Mouse (Mus musculus) neural tube, embryonic 13.5 days (tissue): ENCODE measurements around the gene Lrrn4cl. TPM values are rescaled to one million over a fixed set of nuclear protein-coding genes. Genes with fewer than 3 reads are reported as not detected.
A peak's percentile ranks its signal among the peaks of the same experiment; 100 is the strongest.
"Not testable (repeated sequence)": the region's sequence is repeated elsewhere in the genome, so short reads cannot be mapped to it uniquely, and the experiment has no call there.

Experiments
- ATAC-seq: fragments of 200-750 bp; cut with Nextera tagmentation; 2 replicates; pipeline ENCODE4 v1.8.0; 2017; ENCODE audit warnings: low read depth, mild to moderate bottlenecking, moderate TSS enrichment, moderate library complexity
- H3K27ac ChIP-seq: fragments of 300-500 bp; sonication (generic); replicated peaks from 2 replicates; pipeline ENCODE4 v1.5.1; 2015; ENCODE audit warnings: moderate library complexity, mild to moderate bottlenecking, inconsistent platforms
- H3K27me3 ChIP-seq: fragments of 300-500 bp; sonication (generic); 2 replicates; pipeline ENCODE4 v1.6.1; 2015; ENCODE audit warnings: mild to moderate bottlenecking, inconsistent platforms
- H3K36me3 ChIP-seq: fragments of 300-500 bp; sonication (generic); 2 replicates; pipeline ENCODE4 v1.6.1; 2015; ENCODE audit warnings: mild to moderate bottlenecking, inconsistent platforms
- H3K4me1 ChIP-seq: fragments of 300-500 bp; sonication (generic); replicated peaks from 2 replicates; pipeline ENCODE4 v1.6.1; 2015; ENCODE audit warnings: inconsistent platforms
- H3K4me2 ChIP-seq: fragments of 300-500 bp; sonication (generic); 2 replicates; pipeline ENCODE4 v1.6.1; 2015; ENCODE audit warnings: inconsistent platforms, mild to moderate bottlenecking, moderate library complexity
- H3K4me3 ChIP-seq: fragments of 300-500 bp; sonication (generic); 2 replicates; pipeline ENCODE4 v1.5.1; 2015; ENCODE audit warnings: mild to moderate bottlenecking, inconsistent platforms
- H3K9ac ChIP-seq: fragments of 300-500 bp; sonication (generic); 2 replicates; pipeline ENCODE4 v1.6.1; 2015; ENCODE audit warnings: moderate library complexity, mild to moderate bottlenecking, inconsistent platforms
- H3K9me3 ChIP-seq: fragments of 300-500 bp; sonication (generic); 2 replicates; pipeline ENCODE4 v1.6.1; 2016; ENCODE audit warnings: inconsistent platforms
- WGBS: fragments of 180-500 bp; shearing (Covaris S2); methylation state at CpG from one replicate; pipeline ENCODE4 v1.1.7; 2015; 5-methylcytosine and 5-hydroxymethylcytosine counted together
- polyA plus RNA-seq: library from polyadenylated mRNA; unstranded; fragments of >200 nt; fragmentation: Nextera tagmentation; extraction: Ambion mirVana; gene quantifications from 2 replicates; pipeline ENCODE4 v1.2.1, GENCODE M21; 2015

Gene Lrrn4cl
- polyA plus RNA-seq, 1 experiment from 2014 or later = 0.96 TPM

DNA sequence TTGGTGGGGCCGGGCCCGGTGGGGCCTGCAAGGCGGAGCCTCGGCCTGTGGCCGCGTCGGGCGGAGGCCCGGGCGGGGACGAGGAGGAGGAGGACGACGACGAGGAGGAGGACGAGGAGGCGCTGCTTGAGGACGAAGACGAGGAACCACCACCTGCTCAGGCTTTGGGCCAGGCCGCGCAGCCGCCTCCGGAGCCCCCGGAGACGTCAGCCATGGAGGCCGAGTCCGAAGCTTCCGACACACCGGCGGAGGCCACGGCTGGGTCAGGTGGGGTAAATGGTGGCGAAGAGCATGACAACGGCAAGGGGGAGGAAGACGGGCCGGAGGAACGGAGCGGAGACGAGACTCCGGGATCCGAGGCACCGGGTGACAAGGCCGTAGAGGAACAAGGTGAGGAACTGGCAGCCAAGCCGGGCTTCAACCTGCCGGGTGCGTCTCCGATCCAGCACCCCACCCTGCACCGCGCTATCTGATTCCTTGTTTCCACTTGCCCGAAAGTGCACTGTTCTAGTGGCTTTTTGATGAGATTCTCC lies 30.1 kb upstream of the Lrrn4cl start:
- peak; percentile 33 for ATAC-seq
- WGBS = under 1% methylated on average over 48 of the region's 48 CpGs

DNA sequence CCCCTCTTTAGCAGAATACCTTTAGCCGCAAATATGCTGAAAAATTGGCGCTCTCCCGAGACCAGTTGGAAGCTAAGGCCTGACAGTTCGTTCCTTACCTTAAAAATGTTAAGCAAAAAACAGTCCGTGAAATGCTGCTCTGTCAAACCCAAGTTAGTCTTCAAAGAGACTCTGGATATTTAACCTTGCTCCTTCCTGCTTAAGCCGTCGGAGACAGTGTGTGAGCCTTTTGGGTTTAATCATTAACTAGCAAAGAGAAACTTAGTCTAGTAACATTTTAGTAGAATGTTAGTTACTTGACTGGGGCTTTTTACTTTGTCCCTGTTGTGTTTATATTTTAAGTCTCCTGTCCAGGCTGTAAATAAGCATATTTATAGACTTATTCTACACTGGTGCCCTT lies 29.4 kb upstream of the Lrrn4cl start:
- Histone ChIP-seq H3K4me2 (peak overlapping the region; percentile 99), H3K4me1 (peaks cover 50% of the 10 kb centered on the region), H3K36me3 (peaks cover 40% of the 10 kb centered on the region), H3K27me3 (no peaks in the 10 kb centered on the region), H3K27ac (peak overlapping the region; percentile 97; the same call in 1 of the 2 replicates), H3K4me3 (peak overlapping the region; percentile 75), H3K9ac (peak overlapping the region; percentile 98), H3K9me3 (no peaks in the 10 kb centered on the region)
- ATAC-seq = no peak
- 3% methylated on average over 7 of the region's 7 CpGs for WGBS

More for the DNA sequence above, 30.1 kb upstream of the Lrrn4cl start:
- Histone ChIP-seq H3K9me3 (no peaks in the 10 kb centered on the region), H3K27me3 (no peaks in the 10 kb centered on the region), H3K4me1 (peaks cover 57% of the 10 kb centered on the region), H3K9ac (peak overlapping the region; percentile 98), H3K4me2 (peak overlapping the region; percentile 99), H3K27ac (peak overlapping the region; percentile 97), H3K36me3 (peaks cover 37% of the 10 kb centered on the region), H3K4me3 (peak overlapping the region; percentile 75)

DNA sequence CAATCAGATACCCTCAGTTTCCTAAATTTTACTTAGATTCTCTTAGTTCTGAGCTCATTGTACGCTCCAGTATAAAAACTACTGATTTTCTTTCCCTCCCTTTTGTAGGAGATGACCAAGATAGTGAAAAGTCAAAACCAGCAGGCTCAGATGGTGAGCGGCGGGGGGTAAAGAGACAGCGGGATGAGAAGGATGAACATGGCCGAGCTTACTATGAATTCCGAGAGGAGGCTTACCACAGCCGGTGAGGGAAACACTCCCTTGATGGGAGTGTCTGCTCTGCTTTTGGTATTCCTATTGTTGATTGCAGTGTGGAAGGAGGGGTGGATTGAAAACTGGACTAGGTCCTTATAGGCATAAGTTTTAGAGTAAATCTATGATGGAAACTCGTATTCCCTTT lies 27.9 kb upstream of the Lrrn4cl start:
- peak overlapping the region; percentile 75 for H3K4me3 ChIP-seq
- no peaks in the 10 kb centered on the region for H3K27me3 ChIP-seq
- H3K36me3 ChIP-seq = peaks cover 49% of the 10 kb centered on the region
- H3K9ac ChIP-seq = peak overlapping the region; percentile 98
- no peaks in the 10 kb centered on the region for H3K9me3 ChIP-seq
- H3K4me2 ChIP-seq = peak overlapping the region; percentile 99
- H3K27ac ChIP-seq = no peak overlapping the region
- ATAC-seq = no peak
- H3K4me1 ChIP-seq = peaks cover 35% of the 10 kb centered on the region
- 73% methylated on average over 8 of the region's 8 CpGs for WGBS

DNA sequence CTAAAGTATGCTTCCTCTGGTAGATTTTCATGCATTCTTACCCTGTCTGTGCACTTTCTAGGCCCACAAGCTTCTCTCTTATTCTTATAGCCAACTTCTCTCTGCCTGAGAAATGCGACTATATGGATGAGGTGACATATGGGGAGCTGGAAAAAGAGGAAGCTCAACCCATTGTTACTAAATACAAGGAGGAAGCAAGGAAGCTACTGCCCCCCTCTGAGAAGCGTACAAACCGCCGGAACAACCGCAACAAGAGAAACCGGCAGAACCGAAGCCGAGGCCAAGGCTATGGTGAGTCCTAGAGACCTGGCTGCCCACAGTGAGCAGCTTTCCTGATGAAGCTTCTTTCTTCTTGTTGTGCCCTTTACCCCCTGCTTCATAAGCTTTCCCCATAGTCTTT lies 20.9 kb upstream of the Lrrn4cl start, which contains the start of gene AC129217.1:
AC129217.1 (plus strand) TSS at position 114 of the 400 bp plus-strand sequence.
- whole genome bisulfite sequencing = 86% methylated on average over 8 of the region's 8 CpGs
- H3K27me3 ChIP-seq = no peaks in the 10 kb centered on the region
- H3K9ac ChIP-seq = no peak within 1 kb of the TSS
- no peak within 1 kb of the TSS for H3K27ac ChIP-seq
- no peak within 1 kb of the TSS for H3K4me2 ChIP-seq
- no peaks in the 10 kb centered on the region for H3K4me1 ChIP-seq
- H3K36me3 ChIP-seq = peaks cover 99% of the 10 kb centered on the region
- no peak for ATAC-seq
- H3K9me3 ChIP-seq = no peaks in the 10 kb centered on the region
- H3K4me3 ChIP-seq = no peak within 1 kb of the TSS

DNA sequence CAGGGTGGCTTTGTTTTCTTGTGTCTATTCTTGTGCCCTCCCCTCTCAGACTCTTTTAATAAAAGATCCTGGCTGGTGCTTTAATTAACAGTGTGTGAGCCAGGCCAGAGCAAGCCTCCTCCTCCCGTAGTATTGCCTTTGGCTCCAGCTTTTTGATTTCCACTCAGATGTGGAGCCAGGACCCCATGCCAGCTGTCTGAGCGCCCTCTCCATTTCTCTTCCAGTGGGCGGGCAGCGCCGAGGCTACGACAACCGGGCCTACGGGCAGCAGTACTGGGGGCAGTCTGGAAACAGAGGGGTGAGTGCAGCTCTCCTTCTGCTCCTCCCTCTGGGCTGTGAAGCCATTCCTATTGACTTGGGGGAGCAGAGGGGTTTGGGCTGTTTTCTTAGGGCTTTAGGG lies 19.9 kb upstream of the Lrrn4cl start:
- Histone ChIP-seq H3K4me2 (no peak overlapping the region), H3K9ac (no peak overlapping the region), H3K36me3 (peaks cover 100% of the 10 kb centered on the region), H3K4me3 (no peak overlapping the region), H3K9me3 (no peaks in the 10 kb centered on the region), H3K27ac (no peak overlapping the region), H3K4me1 (no peaks in the 10 kb centered on the region), H3K27me3 (no peaks in the 10 kb centered on the region)
- no peak for ATAC-seq
- 94% methylated on average over 8 of the region's 8 CpGs for WGBS

DNA sequence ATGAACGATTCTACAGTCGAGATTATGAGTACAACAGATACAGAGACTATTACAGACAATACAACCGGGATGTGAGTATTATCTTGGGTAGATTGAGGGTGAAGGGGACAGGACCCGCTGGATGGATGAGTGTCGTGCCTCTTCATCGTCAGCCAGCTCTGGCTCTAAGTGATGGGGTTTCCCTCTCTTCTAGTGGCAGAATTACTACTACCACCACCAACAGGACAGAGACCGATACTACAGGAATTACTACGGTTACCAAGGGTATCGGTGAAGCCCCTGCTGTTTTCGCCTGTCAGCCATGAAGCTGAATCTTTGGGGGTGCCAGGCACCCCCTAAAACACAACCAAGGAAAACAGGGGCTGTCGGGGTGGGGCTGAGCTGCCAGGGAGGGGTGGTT lies 19.3 kb upstream of the Lrrn4cl start:
- H3K4me3 ChIP-seq = no peak overlapping the region
- no peak overlapping the region for H3K4me2 ChIP-seq
- WGBS = 79% methylated on average over 11 of the region's 11 CpGs
- no peaks in the 10 kb centered on the region for H3K9me3 ChIP-seq
- no peak overlapping the region for H3K9ac ChIP-seq
- peaks cover 99% of the 10 kb centered on the region for H3K36me3 ChIP-seq
- peaks cover 3% of the 10 kb centered on the region for H3K4me1 ChIP-seq
- no peak overlapping the region for H3K27ac ChIP-seq
- ATAC-seq = no peak
- no peaks in the 10 kb centered on the region for H3K27me3 ChIP-seq

DNA sequence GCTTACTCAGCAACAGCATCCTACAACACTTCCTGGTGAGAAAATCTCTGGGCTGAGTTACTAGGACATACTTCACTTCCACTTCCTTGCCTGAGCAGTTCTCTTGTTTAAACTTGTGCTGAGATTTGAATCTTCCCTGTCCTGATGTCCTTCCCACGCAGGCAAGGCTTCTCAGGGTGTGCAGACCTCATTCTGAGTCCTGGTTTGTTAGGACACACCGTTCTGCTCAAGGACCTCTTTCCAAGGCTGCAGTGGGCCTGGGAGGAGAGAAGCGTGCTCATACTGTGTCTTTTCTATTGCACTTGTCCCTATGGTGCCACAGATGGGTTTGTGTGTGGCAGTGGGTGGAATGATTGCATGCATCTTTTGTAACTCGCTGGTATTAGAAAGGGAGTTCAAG lies 17.6 kb upstream of the Lrrn4cl start:
- Histone ChIP-seq H3K27me3 (no peaks in the 10 kb centered on the region), H3K4me2 (no peak overlapping the region), H3K4me3 (no peak overlapping the region), H3K27ac (no peak overlapping the region), H3K36me3 (peaks cover 83% of the 10 kb centered on the region), H3K9me3 (no peaks in the 10 kb centered on the region), H3K9ac (no peak overlapping the region), H3K4me1 (peaks cover 13% of the 10 kb centered on the region)
- 92% methylated on average over 4 of the region's 4 CpGs for WGBS
- no peak for ATAC-seq

DNA sequence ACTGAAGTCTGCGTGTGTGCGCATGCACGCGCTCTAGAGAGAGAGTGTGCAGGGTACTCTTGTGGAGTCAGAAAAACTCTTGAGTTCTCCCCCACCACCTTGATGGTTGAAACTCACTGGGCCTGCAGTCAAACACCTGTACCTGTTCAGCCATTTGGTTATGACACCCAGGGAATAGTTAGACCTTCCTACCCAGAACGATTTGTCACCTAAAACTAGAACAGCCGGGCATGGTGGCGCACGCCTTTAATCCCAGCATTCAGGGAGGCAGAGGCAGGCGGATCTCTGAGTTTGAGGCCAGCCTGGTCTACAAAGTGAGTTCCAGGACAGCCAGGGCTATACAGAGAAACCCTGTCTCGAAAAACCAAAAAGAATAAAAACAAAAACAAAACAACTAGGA lies 14.2 kb upstream of the Lrrn4cl start:
- H3K9ac ChIP-seq, H3K27me3 ChIP-seq, ATAC-seq, H3K9me3 ChIP-seq: not testable (repeated sequence)
- Histone ChIP-seq H3K36me3 (peaks cover 53% of the 10 kb centered on the region), H3K4me1 (peaks cover 44% of the 10 kb centered on the region), H3K4me2 (peak overlapping the region; percentile 77), H3K27ac (peak overlapping the region; percentile 99), H3K4me3 (peak overlapping the region; percentile 70)
- WGBS = 98% methylated on average over 10 of the region's 10 CpGs

DNA sequence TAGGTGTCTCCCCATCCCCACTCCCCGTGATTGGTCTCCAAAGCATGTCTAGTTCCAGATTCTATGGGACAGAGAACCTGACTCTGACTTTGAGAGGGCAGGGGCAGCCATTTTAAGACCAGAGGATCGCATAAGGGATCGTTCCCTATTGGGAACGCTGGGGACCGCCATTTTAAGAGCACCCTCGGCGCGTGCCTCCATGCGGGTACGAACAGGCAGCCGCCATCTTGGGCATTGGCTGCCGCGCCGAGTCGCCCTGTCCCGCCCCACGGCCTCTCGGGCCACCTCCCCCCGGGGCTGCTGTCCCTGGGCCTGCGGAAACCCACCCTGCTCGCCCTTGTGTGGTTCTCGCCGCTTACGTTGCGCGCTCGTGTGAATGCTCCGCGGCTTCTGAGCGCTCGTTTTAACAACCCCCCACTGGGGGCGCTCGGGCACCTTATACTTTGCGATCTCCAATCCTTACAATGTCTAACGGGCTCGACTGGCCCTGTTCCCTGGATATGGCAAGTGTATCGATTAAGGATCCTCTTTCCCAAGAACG lies 13.2 kb upstream of the Lrrn4cl start, which contains the start of gene Bscl2:
Bscl2 (plus strand) TSS at position 217 of the 541 bp plus-strand sequence.
- H3K27ac ChIP-seq = peak within 1 kb of the TSS; percentile 99
- H3K4me2 ChIP-seq = peak within 1 kb of the TSS; percentile 77
- H3K36me3 ChIP-seq = peaks cover 45% of the 10 kb centered on the region
- H3K4me3 ChIP-seq = peak within 1 kb of the TSS; percentile 70
- WGBS = under 1% methylated on average over 38 of the region's 38 CpGs
- ATAC-seq = peak; percentile 71
- no peaks in the 10 kb centered on the region for H3K9me3 ChIP-seq
- no peaks in the 10 kb centered on the region for H3K27me3 ChIP-seq
- H3K4me1 ChIP-seq = peaks cover 51% of the 10 kb centered on the region
- peak within 1 kb of the TSS; percentile 93 for H3K9ac ChIP-seq

DNA sequence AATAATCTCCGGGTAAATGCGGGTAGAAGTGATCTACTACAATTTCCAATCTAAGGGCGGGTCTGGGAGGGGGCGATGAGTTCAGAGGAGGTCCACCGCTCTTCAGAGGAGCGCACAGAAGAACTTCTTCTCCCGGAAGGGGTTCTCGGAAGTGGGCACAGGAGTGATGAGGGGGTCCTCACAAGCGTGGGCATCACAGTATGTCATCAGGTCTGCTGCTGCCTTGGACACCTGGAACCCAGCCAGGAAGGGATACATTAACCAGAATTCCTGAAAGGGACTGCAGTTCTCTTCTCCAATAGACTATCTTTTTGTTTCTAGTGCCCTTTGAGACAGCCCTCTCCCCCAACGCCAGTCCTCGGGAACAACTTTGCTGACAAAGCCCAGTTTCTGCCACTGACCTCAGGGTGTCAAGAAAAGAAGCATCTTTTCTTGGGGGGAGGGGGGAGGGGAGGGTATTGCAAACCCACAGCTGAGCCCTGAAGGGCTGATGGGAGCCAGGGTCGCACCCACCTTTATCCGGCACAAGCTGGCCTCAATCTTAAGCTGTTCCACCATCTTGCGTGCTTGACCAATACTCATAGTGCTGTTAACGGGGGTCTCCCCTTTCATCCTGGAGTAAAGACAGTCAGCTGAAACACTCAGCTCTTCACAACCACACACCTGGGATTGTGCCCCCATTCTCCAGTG lies 12.4 kb upstream of the Lrrn4cl start:
- no peaks in the 10 kb centered on the region for H3K9me3 ChIP-seq
- peak; percentile 26 for ATAC-seq
- H3K27ac ChIP-seq = peak overlapping the region; percentile 99
- WGBS = 16% methylated on average over 15 of the region's 15 CpGs
- no peaks in the 10 kb centered on the region for H3K27me3 ChIP-seq
- H3K4me1 ChIP-seq = peaks cover 51% of the 10 kb centered on the region
- H3K9ac ChIP-seq = peak overlapping the region; percentile 93
- peak overlapping the region; percentile 70 for H3K4me3 ChIP-seq
- H3K4me2 ChIP-seq = peak overlapping the region; percentile 77
- peaks cover 44% of the 10 kb centered on the region for H3K36me3 ChIP-seq

DNA sequence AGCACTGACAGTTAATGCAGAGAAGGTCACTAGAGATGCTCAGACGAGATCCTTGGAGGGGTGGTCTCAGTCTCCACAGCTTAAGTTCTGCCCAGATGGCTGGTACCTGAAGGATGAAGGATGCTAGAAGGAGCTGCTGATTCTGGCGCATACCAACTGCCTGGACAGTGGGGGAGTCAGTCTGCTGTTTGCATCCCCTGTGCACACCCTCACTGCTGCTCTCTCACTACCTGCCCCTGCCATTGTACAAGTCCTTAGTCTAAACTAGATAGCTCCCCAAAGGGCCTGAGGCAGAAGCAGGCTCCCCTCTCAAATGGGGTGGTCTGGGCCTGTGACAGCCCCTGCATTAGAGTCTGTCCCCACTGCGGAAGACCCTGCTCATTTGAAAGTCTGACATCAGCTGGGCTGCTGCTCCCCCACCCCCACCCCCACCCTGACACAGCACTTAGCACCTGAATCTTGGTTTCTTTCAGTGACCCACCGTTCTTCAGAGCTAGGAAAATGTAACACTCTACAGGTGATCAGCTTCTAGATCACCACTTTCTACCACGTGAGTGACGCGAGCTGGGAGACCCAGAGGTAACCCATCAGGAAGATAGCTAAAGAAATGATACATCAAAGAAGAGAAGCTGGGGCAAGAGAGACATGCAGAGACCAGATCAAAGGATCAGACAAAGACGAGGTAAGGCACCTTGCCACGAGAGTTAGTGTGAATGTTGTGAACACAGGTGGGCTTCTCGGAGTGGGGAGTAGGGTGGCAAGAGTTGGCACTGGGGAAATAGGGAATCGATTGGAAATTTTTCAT lies 11.3 kb upstream of the Lrrn4cl start, which contains the start of gene Gng3:
Gng3 (minus strand) TSS at position 92 of the 805 bp plus-strand sequence.
- peak; percentile 90 for ATAC-seq
- Histone ChIP-seq H3K27me3 (no peaks in the 10 kb centered on the region), H3K4me1 (peaks cover 51% of the 10 kb centered on the region), H3K27ac (peak within 1 kb of the TSS; percentile 99), H3K4me3 (peak within 1 kb of the TSS; percentile 70), H3K4me2 (peak within 1 kb of the TSS; percentile 77), H3K9me3 (no peaks in the 10 kb centered on the region), H3K9ac (peak within 1 kb of the TSS; percentile 93), H3K36me3 (peaks cover 40% of the 10 kb centered on the region)
- WGBS = 37% methylated on average over 11 of the region's 11 CpGs
